Mouse (Mus musculus) spleen, embryonic (tissue): ENCODE data around the gene Keg1.

Source experiments
- CTCF ChIA-PET: fragments of 350-600 bp; sonication (Branson Sonifier 250); formaldehyde crosslinking; loops from one replicate; lab custom pipeline; 2022; lab: Charles Lee

The Keg1 gene

GRCm38 (mm10) chr19:12762212-12763130 lies 66.9 kb downstream of the Keg1 start:
- CTCF ChIA-PET = no interaction called here

- CTCF ChIA-PET = no interaction called here
These were observed 69.7 kb downstream of the Keg1 start, which contains the start of gene Cntf for GRCm38 (mm10) chr19:12765308-12765707. Gene Cntf, minus strand, starts transcription at chr19:12765632.
